Mouse (Mus musculus) heart, adult 9 months (tissue): ENCODE data around the gene Plcl2.
"Not testable (repeated sequence)": the region's sequence is repeated elsewhere in the genome, so short reads cannot be mapped to it uniquely, and the experiment has no call there.

Experiments used
- DNase-seq, 2 experiments: peaks; one replicate each; pipeline ENCODE4 v3.0.0; 2022; ENCODE audit warnings: low spot score in 2 of 2

Gene Plcl2

DNA sequence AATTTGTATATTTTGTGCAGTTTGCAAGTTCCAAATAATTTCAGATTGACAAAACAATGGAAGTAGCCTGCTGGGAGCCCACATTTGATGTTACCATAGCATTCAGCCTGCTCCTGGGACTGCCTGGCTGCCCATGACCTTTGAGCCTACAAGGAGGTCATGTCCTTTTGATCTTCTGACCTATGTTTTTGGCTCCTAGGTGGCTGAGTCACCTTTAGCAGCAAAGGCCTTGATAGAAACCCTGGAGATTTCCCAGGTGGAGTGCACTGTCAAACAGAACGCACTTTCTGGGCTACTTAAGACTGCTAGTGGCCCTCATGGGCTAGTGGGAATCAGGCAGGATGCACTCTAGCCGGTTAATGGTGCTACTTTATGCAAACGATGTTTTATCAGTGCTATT lies 112.8 kb downstream of the Plcl2 start:
- no peak for DNase-seq

DNA sequence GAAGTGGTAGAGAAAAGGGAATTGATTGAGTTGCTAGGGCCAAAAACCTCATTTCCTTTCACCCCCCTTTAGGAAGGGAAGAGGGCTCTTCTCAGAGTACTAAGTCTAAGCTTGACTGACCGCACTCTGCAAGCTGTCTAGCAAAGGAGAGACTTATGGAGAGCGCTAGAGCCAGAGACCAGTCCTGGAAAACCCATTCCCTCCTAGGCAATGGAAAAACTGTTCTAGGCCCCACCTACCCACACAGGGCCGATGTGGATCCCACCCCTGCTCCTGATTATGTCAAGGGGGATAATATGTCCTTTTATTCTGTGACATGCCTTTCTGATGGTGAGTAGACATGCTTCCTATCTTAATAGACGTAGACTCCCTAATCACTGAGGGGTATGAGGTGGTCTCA lies 116.4 kb downstream of the Plcl2 start:
- DNase-seq: no peak

DNA sequence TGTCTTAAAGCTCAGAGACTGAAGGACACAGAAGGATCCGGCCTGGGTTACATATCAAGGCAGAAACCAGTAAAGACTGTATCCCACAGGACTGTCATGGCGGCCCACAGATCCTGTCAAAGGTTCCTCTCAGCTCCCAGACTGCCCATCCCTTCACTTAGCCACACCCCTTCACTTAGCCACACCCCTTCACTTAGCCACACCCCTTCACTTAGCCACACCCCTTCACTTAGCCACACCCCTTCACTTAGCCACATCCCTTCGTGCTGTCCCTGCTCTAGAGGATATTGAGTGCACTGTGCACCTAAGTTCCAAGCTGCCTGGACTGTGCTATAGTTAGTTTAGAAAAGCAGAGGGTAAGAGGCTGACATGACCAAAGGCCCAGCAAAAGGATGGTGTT lies 118.5 kb downstream of the Plcl2 start:
- no peak for DNase-seq

DNA sequence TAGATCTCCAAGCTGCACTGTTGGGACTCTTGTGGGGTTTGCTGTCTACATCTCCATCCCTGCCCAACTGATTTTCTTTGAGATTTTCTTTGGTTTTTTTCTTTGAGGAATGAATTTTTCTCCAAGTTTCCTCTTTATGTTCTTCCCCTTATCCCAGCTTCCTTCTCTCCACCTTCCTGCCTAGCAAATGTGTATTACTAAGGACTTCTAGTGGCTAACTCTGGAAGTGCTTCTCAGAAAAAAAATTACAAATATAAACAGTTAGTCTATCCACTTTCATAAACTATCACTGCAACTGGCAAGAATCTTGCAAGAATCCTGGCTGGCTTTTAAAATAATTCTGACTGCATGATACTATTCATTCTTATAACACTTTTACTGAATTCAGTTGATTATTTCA lies 119.5 kb downstream of the Plcl2 start:
- no peak for DNase-seq

DNA sequence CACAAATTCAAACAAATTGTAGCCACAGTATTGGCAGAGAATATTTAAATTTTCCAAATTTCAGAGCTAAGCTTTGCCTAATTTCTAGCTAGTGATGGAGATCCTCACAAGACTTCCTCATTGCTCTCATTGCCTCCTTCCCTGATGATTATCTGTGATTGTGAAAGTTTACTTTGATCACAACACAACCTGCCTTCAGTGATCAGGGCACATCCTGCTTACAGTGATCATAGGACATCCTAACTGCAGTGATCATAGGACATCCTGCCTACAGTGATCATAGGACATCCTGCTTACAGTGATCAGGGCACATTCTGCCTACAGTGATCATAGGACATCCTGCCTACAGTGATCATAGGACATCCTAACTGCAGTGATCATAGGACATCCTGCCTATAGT lies 121.8 kb downstream of the Plcl2 start:
- DNase-seq: not testable (repeated sequence)

DNA sequence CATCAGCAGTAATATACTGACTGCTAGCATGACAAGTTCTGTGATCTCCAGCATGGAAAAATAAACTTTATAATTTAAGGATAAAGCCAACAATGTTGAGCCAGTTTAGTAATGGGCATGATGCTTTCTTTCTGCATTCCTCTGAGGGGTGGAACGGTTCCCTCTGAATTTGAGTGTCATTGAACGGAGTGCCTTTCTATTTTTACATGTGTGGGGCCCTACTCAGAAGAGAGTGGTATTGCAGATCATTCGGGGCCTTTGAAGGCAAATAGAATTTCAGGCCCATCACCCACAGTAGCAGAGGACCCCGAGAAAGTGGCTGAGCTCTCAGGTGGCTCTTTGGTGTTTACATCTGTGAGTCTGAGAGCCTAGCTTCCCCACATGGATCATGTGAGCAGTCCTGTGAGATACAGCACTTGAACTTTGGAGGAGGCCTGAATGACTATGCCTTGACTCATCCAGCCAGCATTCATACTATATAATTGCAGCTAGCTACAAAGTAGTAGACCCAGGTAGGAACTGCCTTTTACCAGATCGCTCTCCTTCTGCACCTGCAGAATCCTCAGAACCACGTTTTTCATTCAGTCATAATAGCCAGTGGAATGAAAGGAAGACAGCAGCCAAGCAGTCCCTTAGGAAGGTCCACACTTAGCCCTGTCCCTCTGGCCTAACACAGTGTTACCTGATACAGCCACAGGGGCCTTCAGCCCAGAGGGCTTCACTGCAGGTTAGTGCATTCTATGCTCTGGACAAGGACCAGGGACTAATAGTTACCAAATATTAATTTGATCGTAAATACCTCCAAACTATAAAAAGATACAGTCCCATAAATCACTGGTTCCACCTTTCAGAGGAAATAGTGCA lies 125.0 kb downstream of the Plcl2 start:
- DNase-seq: no peak

DNA sequence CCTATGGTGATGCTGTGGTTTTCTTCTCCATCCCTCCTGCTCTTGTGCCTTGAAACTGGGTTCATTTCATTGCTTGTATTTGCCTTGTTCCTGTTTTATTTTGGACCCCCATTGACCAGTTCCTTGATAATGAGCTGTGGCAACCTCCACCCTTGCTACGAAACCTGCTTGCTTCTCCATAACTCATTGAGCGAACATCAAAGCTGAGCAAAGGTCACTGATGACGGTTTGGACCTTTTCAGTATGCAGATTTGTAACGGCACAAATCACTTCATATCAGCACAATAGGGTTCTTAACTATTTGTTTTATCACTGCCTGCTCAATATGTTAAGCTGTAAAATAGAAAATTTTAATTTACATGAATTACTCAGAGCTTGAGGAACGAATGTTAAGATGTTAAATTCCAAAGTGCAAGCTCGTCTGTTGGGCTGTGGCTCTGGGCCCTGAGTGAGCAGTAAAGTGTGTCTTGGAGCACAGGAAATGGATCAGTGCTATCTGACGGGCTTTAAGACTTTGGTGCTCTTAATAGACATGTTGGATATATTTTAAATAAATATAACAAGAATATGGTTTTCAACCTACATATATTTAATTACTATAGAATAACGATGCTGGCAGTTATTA lies 126.9 kb downstream of the Plcl2 start:
- DNase-seq: no peak

DNA sequence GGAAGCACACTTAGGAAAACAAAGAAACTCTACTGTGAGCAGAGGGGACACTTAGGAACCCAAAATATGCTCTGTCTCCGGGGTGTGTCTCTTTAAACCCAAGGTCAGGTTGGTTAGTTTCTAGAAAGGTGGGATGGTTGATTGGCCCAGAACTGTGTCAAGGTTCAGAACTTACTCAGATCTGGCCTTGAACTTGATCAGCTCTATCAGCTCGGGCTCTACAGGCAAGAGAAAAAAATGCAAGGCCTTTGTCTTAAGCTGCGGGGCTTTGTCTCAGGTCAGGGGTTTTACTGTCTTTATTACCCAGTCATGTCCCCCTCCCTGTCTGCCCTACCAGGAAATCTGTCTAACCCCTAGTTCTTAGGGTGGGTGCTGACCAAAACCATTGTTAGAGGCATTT lies 129.6 kb downstream of the Plcl2 start:
- DNase-seq: no peak

DNA sequence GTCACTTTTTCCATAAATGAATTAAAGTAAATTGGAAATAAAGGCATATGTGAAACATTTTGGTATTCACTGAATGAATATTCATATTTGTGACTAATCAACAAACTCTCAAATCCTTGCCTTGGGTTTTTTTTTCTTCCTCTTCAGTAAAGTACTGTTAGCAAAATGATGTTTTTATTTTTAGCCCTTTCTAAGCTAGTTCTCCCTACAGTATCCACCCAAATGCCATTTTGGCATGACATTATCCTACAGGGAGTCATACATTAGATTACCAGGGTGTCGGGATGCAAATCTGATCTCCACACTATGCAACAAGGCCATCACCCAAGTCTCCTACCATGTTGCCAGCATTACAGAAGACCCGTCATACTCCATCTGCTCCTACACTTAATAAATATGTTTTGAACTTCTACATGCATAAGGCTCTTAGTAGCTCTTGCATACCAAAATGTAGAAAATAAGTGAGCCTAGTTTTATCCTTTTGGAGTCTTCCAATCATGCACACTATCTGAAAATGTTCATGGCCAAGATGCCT lies 131.9 kb downstream of the Plcl2 start:
- no peak for DNase-seq

DNA sequence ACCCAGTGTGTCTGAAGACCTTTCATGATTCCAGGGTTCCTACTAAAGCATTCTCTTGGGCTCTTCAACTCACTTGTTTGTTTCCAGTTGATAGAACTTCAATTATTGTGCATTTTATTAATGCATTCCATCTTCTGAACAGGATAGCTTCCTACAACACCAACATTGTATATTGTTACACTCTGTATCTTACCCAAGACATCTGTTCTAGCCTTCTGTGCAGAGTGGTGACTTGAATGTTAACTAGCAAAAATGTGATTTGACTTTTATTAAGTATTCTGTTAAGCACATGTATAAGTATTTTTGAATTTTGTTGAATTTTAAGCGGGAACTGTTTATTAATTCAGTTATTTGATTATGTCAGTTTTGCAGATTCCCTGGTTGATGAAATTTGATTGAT lies 132.7 kb downstream of the Plcl2 start:
- no peak for DNase-seq

DNA sequence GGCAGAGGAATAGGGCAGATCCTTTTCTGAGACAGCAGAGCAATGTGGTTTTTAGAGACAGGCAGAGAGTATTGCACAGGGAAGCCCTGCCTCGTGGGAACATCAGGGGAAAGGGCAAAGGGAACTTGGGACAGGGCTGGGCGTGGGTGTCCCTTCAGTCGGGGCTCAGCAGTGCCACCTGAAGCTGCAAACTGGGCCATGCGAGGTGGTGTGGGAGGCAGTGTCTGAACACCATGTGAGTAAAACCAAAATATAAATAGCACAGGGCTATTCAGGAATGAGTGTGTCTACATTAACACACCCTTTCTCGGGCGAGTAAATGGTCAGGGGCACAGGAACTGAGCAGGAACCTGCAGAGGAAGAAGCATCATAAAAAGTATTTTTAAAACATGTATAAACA lies 134.2 kb downstream of the Plcl2 start:
- peak; percentile 19 to 21 for DNase-seq

DNA sequence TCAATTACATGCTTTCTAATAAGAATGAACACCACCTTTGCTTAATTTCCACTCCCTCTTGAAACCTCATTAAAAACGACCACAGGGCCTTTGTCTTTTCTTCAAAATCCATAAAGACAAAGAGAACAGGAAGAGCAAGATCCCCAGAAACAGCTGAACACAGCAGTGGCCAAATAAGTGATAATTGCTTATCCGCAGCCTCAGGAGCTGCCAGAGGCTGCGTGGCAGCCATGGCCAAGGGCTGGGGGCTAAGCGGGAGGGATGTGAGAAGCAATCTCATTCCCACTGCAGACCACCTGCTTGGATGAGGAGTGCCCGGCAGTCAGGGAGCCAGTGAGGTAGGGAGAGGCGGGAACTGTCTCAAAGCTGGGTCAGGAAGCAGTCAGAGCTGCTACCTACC lies 134.8 kb downstream of the Plcl2 start:
- DNase-seq: no peak

DNA sequence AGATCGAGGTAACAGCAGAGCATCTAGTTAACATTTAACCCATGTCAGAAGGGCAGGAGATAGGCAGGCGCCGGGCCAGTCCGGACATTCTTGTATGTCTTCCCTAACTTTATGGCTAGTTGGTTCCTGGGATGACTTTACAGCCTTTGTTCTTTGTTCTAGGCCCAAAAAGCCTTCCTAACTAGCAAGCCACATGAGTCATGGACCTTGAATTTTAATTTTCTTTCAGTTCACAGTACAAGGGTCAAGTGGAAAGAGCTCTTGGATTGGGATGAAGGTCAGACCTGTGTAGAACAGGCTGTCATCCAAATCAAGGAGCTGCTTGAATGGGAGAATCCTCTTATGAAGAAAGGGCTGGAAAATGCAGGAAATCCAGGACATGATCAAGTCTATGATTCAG lies 138.9 kb downstream of the Plcl2 start:
- DNase-seq: not testable (repeated sequence)

DNA sequence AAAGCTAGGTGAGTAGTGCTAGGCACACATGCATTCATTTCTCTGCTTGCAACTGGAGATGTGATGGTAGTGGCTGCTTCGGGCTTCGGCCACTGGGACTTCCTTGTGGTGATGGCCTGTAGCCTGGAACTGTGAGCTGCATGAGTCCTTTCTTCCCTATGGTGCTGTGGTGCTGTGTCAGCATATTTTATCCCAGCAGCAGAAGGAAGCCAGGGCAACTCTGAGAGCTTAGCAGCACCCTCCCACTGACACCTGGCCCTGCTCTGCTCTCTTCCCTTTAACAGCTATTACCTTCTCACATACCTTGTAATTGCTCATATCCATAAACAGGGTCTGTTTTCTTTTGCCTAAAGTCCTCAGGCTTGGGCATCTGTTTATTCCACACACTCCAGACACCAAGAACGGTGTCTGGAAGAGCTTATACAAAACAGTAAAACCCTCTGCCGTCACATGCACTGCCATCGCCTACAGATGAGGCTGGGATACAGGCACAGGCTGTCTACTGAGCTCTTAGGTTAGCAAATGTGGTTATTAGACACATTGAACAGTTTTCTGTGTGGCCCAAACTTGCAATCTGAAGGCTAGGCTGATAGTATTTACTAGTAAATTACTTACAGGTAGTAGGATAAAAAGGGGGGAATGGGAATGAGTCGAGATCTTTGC lies 139.7 kb downstream of the Plcl2 start:
- no peak for DNase-seq

DNA sequence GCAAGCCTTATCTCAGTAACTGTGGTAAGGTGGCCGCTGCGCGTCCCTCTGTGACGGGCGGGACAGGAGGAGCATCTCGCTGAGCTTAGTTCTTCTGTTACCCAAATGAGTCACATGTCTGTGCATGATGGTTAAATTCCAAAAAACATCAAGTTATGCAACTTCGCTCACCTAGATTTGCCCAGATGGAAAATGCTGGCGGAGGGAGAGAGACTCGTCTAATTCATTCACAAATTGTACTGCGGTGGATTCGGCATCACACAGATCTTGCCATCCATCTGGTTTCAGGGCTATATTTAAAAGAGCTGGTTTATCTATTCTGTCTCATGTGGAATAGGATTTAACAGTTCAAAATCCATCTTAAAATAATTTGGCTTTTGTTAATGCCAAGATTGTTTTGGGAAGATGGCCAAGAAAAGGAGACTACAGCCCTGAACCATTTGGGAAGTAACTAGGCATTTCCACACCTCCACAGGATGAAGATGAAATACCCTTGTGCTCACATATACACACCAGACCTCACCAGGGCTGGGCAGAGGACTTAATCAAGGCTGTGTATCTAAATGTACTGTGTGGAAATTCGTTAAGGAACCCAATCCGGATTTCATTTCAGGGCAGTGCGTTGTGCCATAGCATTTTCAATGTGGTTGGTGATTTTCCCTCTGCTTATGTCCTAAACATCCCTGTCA lies 141.5 kb downstream of the Plcl2 start:
- DNase-seq: no peak

DNA sequence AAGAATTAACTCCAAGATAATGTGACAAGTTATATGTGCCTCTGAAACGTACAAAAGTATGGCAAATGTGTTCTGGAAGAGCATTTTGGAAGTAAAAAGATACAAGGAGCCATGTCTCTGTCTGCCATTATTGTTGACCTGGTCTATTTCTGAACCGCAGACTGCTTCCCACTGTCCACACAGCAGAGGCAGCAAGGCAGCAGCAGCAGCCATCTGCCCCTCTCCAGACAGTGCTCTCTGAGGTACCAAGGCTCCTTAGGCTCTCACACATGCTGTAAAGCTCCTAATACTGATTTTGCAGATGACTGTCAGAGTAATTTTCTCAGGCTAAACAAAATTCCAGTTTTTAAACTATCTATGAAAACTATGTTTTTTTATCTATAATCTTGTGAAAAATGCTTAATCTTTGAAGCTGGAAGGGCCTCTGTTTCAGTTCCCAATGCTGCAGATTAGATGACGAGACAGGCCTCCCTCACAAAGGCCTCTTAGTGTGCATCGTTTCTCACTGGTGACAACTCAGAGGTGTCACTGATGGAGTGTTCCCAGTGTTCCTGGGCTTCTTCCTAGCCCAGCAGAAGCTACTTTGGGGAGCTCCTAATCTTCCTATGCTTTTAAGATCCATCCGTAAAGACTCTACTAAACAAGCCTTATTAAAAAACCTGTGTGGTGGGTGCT lies 145.7 kb downstream of the Plcl2 start:
- no peak for DNase-seq

DNA sequence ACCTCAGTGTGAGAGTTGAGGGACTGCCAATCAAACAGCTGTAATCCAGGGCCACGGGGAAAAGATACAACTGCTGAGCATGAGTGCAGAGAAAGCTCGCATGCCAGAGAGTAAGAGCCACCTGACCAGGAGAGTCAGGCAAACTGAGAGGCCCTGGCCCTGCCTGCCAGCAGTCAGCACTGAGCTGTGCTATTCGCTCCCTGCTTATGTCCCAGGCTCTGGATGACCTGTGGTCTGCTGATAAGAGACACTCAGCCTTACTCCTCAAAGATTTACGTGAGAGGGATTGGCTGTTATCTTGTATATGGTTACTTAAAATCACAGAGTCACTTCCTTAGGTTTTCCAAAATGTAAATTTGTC lies 146.2 kb downstream of the Plcl2 start:
- peak in 1 of 2 experiments; percentile 38 for DNase-seq

DNA sequence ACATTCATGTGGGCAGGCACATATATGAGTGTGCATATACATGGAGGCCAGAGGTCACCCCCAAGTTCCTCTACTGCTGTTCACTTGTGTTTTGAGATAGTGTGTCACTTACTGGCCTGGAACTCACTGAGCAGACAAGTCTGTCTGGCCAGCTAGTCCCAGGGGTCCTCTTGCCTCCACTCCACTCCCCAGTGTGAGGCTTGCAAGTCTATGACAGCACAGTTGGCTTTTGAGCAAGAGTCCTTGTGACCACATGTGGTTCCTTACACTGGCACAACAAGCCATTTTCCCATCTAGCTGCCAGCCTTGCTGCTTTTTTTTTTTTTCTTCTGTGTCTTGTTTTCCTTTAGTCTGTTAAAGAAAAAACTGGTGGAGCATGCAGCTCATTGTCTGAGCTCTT lies 148.1 kb downstream of the Plcl2 start:
- DNase-seq: peak in 1 of 2 experiments; percentile 25

DNA sequence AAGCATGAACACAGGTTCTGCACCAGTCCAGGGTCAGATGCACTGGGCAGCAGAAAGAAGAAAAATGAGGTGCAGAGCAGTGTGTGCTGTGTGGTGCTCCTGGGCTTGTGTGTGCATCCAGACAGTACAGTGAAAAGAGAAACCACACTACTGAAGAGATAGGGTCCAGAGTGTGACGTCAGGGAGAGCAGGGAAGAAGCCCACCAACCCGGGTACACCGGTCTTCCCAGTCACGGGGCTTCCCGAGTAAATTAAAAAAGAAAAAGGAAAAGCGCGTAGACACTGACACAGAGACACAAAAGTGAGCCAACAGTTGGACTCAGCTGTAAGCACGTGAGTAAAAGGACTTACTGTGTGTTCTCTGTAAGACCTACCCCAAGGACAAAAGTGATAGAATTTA lies 149.7 kb downstream of the Plcl2 start:
- DNase-seq: no peak

DNA sequence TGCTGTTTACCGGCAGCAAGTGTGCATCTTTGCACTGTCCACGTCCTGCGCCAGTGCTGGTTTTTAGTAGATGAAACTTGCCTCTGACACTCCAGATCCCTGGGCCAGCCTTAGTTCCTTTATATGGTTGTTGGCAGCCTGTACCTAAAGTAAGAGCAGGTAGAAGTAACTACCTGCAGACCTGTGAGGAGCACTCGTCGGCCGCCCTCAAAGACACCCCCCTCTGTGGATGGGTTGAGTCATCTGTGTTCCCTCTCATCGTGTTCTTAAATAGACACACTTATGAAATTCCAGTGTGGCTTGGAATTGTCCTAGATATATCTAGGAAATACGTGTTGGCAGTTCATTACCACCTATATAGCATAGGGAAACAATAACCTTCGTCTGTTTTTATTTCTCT lies 158.4 kb downstream of the Plcl2 start:
- no peak for DNase-seq

DNA sequence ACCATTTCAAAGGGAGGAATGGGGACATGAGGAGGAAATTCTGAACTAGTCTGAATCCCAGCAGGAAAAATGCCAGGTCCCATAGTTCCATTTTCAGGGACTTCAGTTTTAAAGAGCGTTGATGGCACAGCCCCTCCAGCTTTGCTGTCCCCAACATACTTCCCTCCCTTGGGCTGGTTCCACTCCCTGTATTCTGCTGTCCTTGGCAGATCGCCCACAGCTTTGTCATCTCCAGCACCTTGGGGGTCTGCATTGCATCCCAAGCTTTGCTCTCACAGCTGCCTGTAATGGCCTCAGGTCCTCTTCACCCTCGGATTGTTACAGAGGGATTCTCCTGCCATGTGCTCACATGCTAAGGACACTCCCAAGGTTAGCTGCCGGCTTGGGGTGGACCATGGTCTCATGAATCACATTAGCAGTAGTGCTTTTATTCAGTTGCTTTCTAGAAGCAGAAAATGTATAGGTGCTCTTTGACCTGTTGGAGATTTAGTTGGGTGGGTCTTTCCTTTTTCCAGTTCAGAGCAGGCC lies 159.5 kb downstream of the Plcl2 start:
- no peak for DNase-seq
